Mouse (Mus musculus) pancreas, adult 10 weeks (tissue): ENCODE data around the gene R3hdm1. TPM values are rescaled to one million over a fixed set of nuclear protein-coding genes. Genes with fewer than 3 reads are reported as not detected.

Source experiments
- polyA plus RNA-seq: library from polyadenylated mRNA; stranded (reverse); fragments of 350-450 nt; fragmentation: Illumina TruSeq; extraction: RNeasy Lipid Tissue Mini Kit (QIAGEN cat#74804); gene quantifications from one replicate; pipeline ENCODE4 v1.2.3, GENCODE M21; 2015; ENCODE audit warnings: low read depth, low replicate concordance; ENCODE audit not compliant: insufficient read depth

The R3hdm1 gene
- 23.9 TPM for polyA plus RNA-seq

DNA sequence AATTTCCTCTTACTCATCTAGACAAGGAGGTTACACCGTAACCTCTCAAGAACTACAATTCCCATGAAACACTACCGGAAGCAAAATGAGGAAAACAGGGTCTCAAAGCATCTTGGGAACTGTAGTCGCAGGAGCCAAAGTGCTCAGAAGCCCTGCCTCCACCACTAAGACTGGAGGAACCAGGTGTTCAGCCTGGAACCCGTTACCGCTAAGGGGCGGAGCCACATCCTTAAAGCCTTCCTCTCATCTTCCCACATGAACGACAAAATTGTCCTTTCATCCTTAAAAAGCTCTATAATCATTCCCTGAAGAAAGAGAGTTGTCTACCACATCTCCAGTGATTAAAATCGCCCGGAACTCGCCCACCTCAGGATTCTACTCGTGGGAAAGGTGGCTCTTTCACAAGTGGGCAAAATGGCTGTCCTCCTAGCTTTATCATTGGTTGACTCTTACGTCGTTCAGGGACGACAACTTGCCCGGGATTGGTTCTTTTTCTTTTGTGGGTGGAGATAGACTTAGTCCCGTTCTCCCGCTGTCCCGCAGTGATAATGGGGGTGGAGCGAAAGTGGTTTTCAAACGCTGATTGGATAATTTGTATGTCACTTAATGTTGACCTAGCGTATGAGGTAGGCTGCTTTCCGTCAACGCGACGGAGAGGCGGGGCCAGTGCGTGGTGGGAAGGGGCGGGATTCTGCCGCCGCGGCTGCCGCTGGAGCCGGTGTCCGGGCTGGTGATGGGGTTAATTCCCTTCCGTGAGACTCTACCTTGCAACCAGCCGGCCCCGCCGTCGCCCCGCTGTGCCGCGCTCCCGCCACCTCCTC is at the start of gene R3hdm1, which contains the start of gene Zranb3:
Gene R3hdm1 (plus strand): TSS at position 661 of the 821 bp plus-strand sequence.
Gene Zranb3 (minus strand): TSS at position 407 of the 821 bp plus-strand sequence.

DNA sequence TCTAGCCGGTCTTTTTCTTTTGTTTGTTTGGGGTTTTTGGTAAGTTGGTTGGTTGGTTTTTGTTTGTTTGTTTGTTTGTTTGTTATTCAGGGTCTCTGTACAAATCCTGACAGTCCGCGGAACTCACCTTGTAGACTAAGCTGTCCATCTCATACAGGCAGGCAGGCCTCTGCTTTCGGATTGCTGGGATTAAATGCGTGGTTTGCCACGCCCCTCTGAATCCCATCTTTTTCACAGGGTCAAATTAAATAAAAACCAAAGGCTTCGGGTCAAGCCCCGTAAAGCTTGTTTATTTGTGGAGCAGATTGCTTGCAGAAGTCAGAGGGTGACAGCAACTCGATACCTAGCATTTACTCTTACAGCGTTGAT is 140.5 kb downstream of the R3hdm1 start, which contains the start of gene Ubxn4:
Gene Ubxn4 (plus strand): TSS at position 338 of the 369 bp plus-strand sequence.

Other genes with a start within 250 kb of the R3hdm1 start
- not detected for gene Map3k19, start 248.3 kb upstream of the R3hdm1 start, polyA plus RNA-seq
- gene Rab3gap1, start 234.5 kb upstream of the R3hdm1 start, polyA plus RNA-seq, result 7.3 TPM
- gene Zranb3, start 254 bp upstream of the R3hdm1 start, polyA plus RNA-seq, result 1.9 TPM
- gene Ubxn4, start 140.7 kb downstream of the R3hdm1 start, polyA plus RNA-seq, result 20.8 TPM
- gene Lct, start 225.0 kb downstream of the R3hdm1 start, polyA plus RNA-seq, result not detected